9 mouse cellular contexts compared by ENCODE assay signal in the genomic region with DNA sequence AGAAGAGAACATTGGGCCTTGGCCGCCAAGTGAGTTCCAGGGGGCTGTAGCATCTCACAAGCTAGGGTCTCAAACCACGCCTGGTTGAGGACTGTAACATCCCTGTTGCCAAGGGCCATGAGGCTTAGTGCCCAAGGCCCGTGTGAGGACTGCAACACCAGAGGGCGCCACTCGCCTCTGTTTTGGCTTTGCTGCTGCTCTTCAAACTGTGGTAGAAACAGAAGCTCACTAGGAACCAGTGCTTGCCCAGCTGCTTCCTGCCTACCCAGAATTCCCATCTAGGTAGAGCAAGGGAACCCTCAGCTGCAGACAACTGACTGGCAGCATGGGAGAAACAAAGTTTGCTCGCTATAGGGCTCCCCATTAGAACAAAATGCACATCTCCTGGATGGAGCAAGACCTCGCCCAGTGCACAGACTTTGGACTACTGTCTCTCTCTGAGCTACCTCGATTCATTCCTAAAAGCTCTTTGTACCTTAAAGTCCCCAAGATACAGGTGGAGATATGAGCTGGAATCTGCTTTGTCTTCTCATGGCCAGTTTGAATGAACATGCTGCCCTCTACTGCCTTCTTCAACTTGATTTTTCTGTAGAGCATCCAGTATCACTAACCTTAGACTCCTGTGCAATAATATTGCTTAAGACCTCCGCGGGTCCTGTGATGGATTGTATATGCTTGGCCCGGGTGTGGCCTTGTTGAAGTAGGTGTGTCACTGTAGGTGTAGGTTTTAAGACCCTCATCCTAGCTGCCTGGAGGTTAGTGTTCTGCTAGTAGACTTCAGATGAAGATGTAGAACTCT. TPM values are rescaled to one million over a fixed set of nuclear protein-coding genes. Genes with fewer than 3 reads are reported as not detected.
A peak's percentile ranks its signal among the peaks of the same experiment; 100 is the strongest.
DNase-seq lines count a peak whose midpoint lies in the region; ATAC-seq and TF ChIP-seq lines count a peak whose summit lies in the region.
"Had no signal": no experiment of that assay in that cellular context is flagged by ENCODE, and none has a peak within 500 bp of the region (broad histone marks: within the 10 kb centered on the region; RNA-seq: fewer than 3 reads in every experiment).

No protein-coding gene starts in this region.

- H3K4me3 ChIP-seq in midbrain, postnatal 0 days (ENCODE audit: low read depth, low read length), result no peak overlapping the region
- H3K4me3 ChIP-seq in midbrain, embryonic 13.5 days (replicated peaks), result no peak overlapping the region
- no peak overlapping the region for H3K4me3 ChIP-seq in intestine, embryonic 16.5 days (ENCODE audit: low read length)
- no peak overlapping the region for H3K4me3 ChIP-seq in liver, embryonic 13.5 days (replicated peaks)
- no peak overlapping the region for H3K4me3 ChIP-seq in hindbrain, embryonic 14.5 days (replicated peaks; ENCODE audit: low read length)
- H3K4me3 ChIP-seq: midbrain, embryonic 12.5 days had no signal

- H3K4me2 ChIP-seq in midbrain, postnatal 0 days (ENCODE audit: low read depth, low read length, poor library complexity, severe bottlenecking), result no peak overlapping the region
- H3K4me2 ChIP-seq in midbrain, embryonic 13.5 days (replicated peaks), result no peak overlapping the region
- no peak overlapping the region for H3K4me2 ChIP-seq in intestine, embryonic 16.5 days (ENCODE audit: low read depth, low read length)
- no peak overlapping the region for H3K4me2 ChIP-seq in liver, embryonic 13.5 days
- no peak overlapping the region for H3K4me2 ChIP-seq in hindbrain, embryonic 14.5 days (replicated peaks)
- H3K4me2 ChIP-seq: midbrain, embryonic 12.5 days had no signal

- H3K4me1 ChIP-seq in midbrain, postnatal 0 days (ENCODE audit: insufficient read depth, low read length), result no peaks in the 10 kb centered on the region
- H3K4me1 ChIP-seq in midbrain, embryonic 13.5 days (replicated peaks), result no peaks in the 10 kb centered on the region
- no peaks in the 10 kb centered on the region for H3K4me1 ChIP-seq in intestine, embryonic 16.5 days (ENCODE audit: control insufficient read depth, insufficient read depth, low read length)
- peaks cover 14% of the 10 kb centered on the region for H3K4me1 ChIP-seq in liver, embryonic 13.5 days (replicated peaks)
- H3K4me1 ChIP-seq in hindbrain, embryonic 14.5 days (replicated peaks; ENCODE audit: control insufficient read depth, insufficient read depth, low read length), result no peaks in the 10 kb centered on the region
- H3K4me1 ChIP-seq: midbrain, embryonic 12.5 days had no signal

- TF ChIP-seq CTCF in midbrain, postnatal 0 days (IDR thresholded peaks at IDR 0.05), result peak; percentile 53

- H3K9me3 ChIP-seq in midbrain, postnatal 0 days (ENCODE audit: low read length), result no peaks in the 10 kb centered on the region
- H3K9me3 ChIP-seq in midbrain, embryonic 13.5 days, result no peaks in the 10 kb centered on the region
- no peaks in the 10 kb centered on the region for H3K9me3 ChIP-seq in intestine, embryonic 16.5 days (ENCODE audit: control insufficient read depth, low read length)
- no peaks in the 10 kb centered on the region for H3K9me3 ChIP-seq in liver, embryonic 13.5 days (replicated peaks)
- H3K9me3 ChIP-seq in hindbrain, embryonic 14.5 days (ENCODE audit: control insufficient read depth, low read length), result no peaks in the 10 kb centered on the region
- H3K9me3 ChIP-seq: midbrain, embryonic 12.5 days had no signal

- ATAC-seq in midbrain, postnatal 0 days (ENCODE audit: low FRiP score), result no peak
- no peak for ATAC-seq in midbrain, embryonic 13.5 days
- peak; percentile 74 for ATAC-seq in intestine, embryonic 16.5 days
- peak; percentile 60 for ATAC-seq in liver, embryonic 13.5 days (ENCODE audit: low read depth)
- no peak for ATAC-seq in hindbrain, embryonic 14.5 days (ENCODE audit: low FRiP score)

- WGBS in midbrain, postnatal 0 days, result 75% methylated on average over 11 of the region's 11 CpGs
- WGBS in midbrain, embryonic 13.5 days, result 74% methylated on average over 11 of the region's 11 CpGs
- 74% methylated on average over 11 of the region's 11 CpGs for WGBS in intestine, embryonic 16.5 days
- 53% methylated on average over 11 of the region's 11 CpGs for WGBS in liver, embryonic 13.5 days (ENCODE audit: insufficient replicate concordance)
- WGBS in hindbrain, embryonic 14.5 days, result 77% methylated on average over 11 of the region's 11 CpGs

- peak; percentile 15 for DNase-seq in midbrain, postnatal 0 days (ENCODE audit: low spot score)
- DNase-seq in T-cell, adult 2 months (ENCODE audit: low spot score), result peak; percentile 60
- DNase-seq in embryo, embryonic 10 days (ENCODE audit: low spot score), result peak; percentile 76
- DNase-seq in liver, embryonic 13.5 days, result peak; percentile 46
- peak; percentile 45 for DNase-seq in right cerebral cortex, postnatal 4 days
- no peak for DNase-seq in hindbrain, embryonic 14.5 days (ENCODE audit: low spot score)

- no peaks in the 10 kb centered on the region for H3K36me3 ChIP-seq in midbrain, postnatal 0 days (ENCODE audit: insufficient read depth, low read length)
- no peaks in the 10 kb centered on the region for H3K36me3 ChIP-seq in midbrain, embryonic 13.5 days
- no peaks in the 10 kb centered on the region for H3K36me3 ChIP-seq in intestine, embryonic 16.5 days (ENCODE audit: control insufficient read depth, insufficient read depth, low read length)
- no peaks in the 10 kb centered on the region for H3K36me3 ChIP-seq in liver, embryonic 13.5 days
- no peaks in the 10 kb centered on the region for H3K36me3 ChIP-seq in hindbrain, embryonic 14.5 days (replicated peaks; ENCODE audit: control insufficient read depth, insufficient read depth)
- H3K36me3 ChIP-seq: midbrain, embryonic 12.5 days had no signal

- no peak overlapping the region for H3K9ac ChIP-seq in midbrain, postnatal 0 days (replicated peaks; ENCODE audit: low read length, poor library complexity, severe bottlenecking)
- no peak overlapping the region for H3K9ac ChIP-seq in midbrain, embryonic 13.5 days (replicated peaks)
- no peak overlapping the region for H3K9ac ChIP-seq in intestine, embryonic 16.5 days (ENCODE audit: low read depth, low read length)
- no peak overlapping the region for H3K9ac ChIP-seq in liver, embryonic 13.5 days
- H3K9ac ChIP-seq in hindbrain, embryonic 14.5 days, result no peak overlapping the region
- H3K9ac ChIP-seq: midbrain, embryonic 12.5 days had no signal

- no peaks in the 10 kb centered on the region for H3K27me3 ChIP-seq in midbrain, postnatal 0 days (ENCODE audit: insufficient read depth, low read length)
- no peaks in the 10 kb centered on the region for H3K27me3 ChIP-seq in midbrain, embryonic 13.5 days
- no peaks in the 10 kb centered on the region for H3K27me3 ChIP-seq in intestine, embryonic 16.5 days (replicated peaks; ENCODE audit: control insufficient read depth, insufficient read depth, low read length)
- no peaks in the 10 kb centered on the region for H3K27me3 ChIP-seq in liver, embryonic 13.5 days
- no peaks in the 10 kb centered on the region for H3K27me3 ChIP-seq in hindbrain, embryonic 14.5 days (ENCODE audit: control insufficient read depth, insufficient read depth, low read length)
- H3K27me3 ChIP-seq: midbrain, embryonic 12.5 days had no signal

- H3K27ac ChIP-seq in midbrain, postnatal 0 days (ENCODE audit: low read depth, low read length), result no peak overlapping the region
- H3K27ac ChIP-seq in midbrain, embryonic 13.5 days, result no peak overlapping the region
- no peak overlapping the region for H3K27ac ChIP-seq in intestine, embryonic 16.5 days (ENCODE audit: low read length)
- H3K27ac ChIP-seq in liver, embryonic 13.5 days, result no peak overlapping the region
- no peak overlapping the region for H3K27ac ChIP-seq in hindbrain, embryonic 14.5 days
- H3K27ac ChIP-seq: midbrain, embryonic 12.5 days had no signal

RNA-seq across cellular contexts. Expression of a gene that starts 52.7 kb away (rescaled TPM):
- total RNA-seq in midbrain, postnatal 0 days (2014; rRNA removed), result 1.6 and 2.6 TPM in 2 replicates
- polyA plus RNA-seq in midbrain, postnatal 0 days (2015; fragmentation: Nextera tagmentation; extraction: Ambion mirVana), result 1.2 and 1.7 TPM in 2 replicates
- 3.4 and 4.0 TPM in 2 replicates for polyA plus RNA-seq in midbrain, embryonic 13.5 days (2015; fragmentation: Nextera tagmentation; extraction: Ambion mirVana)
- 25.1 and 38.5 TPM in 2 replicates for polyA plus RNA-seq in intestine, embryonic 16.5 days (2015; fragmentation: Nextera tagmentation; extraction: Ambion mirVana)
- 2.1 and 2.4 TPM in 2 replicates for polyA plus RNA-seq in liver, embryonic 13.5 days (2015; fragmentation: Nextera tagmentation; extraction: Ambion mirVana)
- 4.1 and 4.8 TPM in 2 replicates for polyA plus RNA-seq in hindbrain, embryonic 14.5 days (2014; fragmentation: Nextera tagmentation; extraction: Ambion mirVana)

Comparison
In these comparisons a context has a peak if more than half of its experiments do, and no peak if none do; other contexts are left out.
1. ATAC-seq: peak in intestine, embryonic 16.5 days (single experiment) and liver, embryonic 13.5 days (single experiment); none in midbrain, postnatal 0 days (single experiment), midbrain, embryonic 13.5 days (single experiment) and hindbrain, embryonic 14.5 days (single experiment).